15 mouse cellular contexts compared by ENCODE assay signal in genomic region chr10:96828581-96829246, GRCm38 (mm10).
DNase-seq lines count a peak whose midpoint lies in the region; ATAC-seq and TF ChIP-seq lines count a peak whose summit lies in the region.
"Had no signal": no experiment of that assay in that cellular context is flagged by ENCODE, and none has a peak within 500 bp of the region (broad histone marks: within the 10 kb centered on the region; RNA-seq: fewer than 3 reads in every experiment).

No protein-coding gene starts in this region.

- TF ChIP-seq EP300 in liver, postnatal 0 days (IDR thresholded peaks at IDR 0.05; ENCODE audit: low read depth), result no peak

- 0 out of 2 replicates have a peak, but pooled peaks have one; percentile 20 for ATAC-seq in forebrain, postnatal 0 days
- no peak for ATAC-seq in forebrain, embryonic 12.5 days (ENCODE audit: low FRiP score)
- no peak for ATAC-seq in liver, postnatal 0 days
- no peak for ATAC-seq in intestine, embryonic 15.5 days
- ATAC-seq: CD4-positive, CD25-positive, alpha-beta regulatory T cell, adult 4 months had no signal

- peak; percentile 18 for DNase-seq in forebrain, postnatal 0 days
- peak; percentile 68 for DNase-seq in 3T3-L1 (ENCODE audit: low read depth, low spot score)
- no peak for DNase-seq in urinary bladder, postnatal 10 days (ENCODE audit: low spot score)
- no peak for DNase-seq in liver, postnatal 0 days
- DNase-seq: adrenal gland, postnatal 36 days; embryo, embryonic 11 days; heart, postnatal 10 days; kidney, postnatal 4 days; lung, adult 18-20 months had no signal

- no peak overlapping the region for H3K4me2 ChIP-seq in forebrain, postnatal 0 days (ENCODE audit: low read depth)
- no peak overlapping the region for H3K4me2 ChIP-seq in forebrain, embryonic 12.5 days
- no peak overlapping the region for H3K4me2 ChIP-seq in liver, postnatal 0 days (ENCODE audit: low read depth, low read length)
- H3K4me2 ChIP-seq in intestine, embryonic 15.5 days (replicated peaks), result no peak overlapping the region
- H3K4me2 ChIP-seq: limb, embryonic 12.5 days had no signal

- no peak overlapping the region for H3K9ac ChIP-seq in forebrain, postnatal 0 days
- no peak overlapping the region for H3K9ac ChIP-seq in forebrain, embryonic 12.5 days
- H3K9ac ChIP-seq in liver, postnatal 0 days (replicated peaks), result no peak overlapping the region
- no peak overlapping the region for H3K9ac ChIP-seq in intestine, embryonic 15.5 days
- H3K9ac ChIP-seq: limb, embryonic 12.5 days had no signal

- TF ChIP-seq CTCF in forebrain, postnatal 0 days (IDR thresholded peaks at IDR 0.05; ENCODE audit: low read depth), result no peak
- no peak for TF ChIP-seq CTCF in embryonic fibroblast, embryonic 13.5 days (IDR thresholded peaks at IDR 0.05; ENCODE audit: borderline replicate concordance, insufficient read depth, low read length)
- no peak for TF ChIP-seq CTCF in liver, postnatal 0 days (IDR thresholded peaks at IDR 0.05; ENCODE audit: low read depth)

- no peaks in the 10 kb centered on the region for H3K27me3 ChIP-seq in forebrain, postnatal 0 days (ENCODE audit: insufficient read depth, low read length)
- no peaks in the 10 kb centered on the region for H3K27me3 ChIP-seq in forebrain, embryonic 12.5 days
- H3K27me3 ChIP-seq in liver, postnatal 0 days (ENCODE audit: insufficient read depth, low read length), result no peaks in the 10 kb centered on the region
- H3K27me3 ChIP-seq in intestine, embryonic 15.5 days (replicated peaks), result no peaks in the 10 kb centered on the region
- H3K27me3 ChIP-seq: limb, embryonic 12.5 days had no signal

- no peaks in the 10 kb centered on the region for H3K4me1 ChIP-seq in forebrain, postnatal 0 days (ENCODE audit: insufficient read depth)
- no peaks in the 10 kb centered on the region for H3K4me1 ChIP-seq in forebrain, embryonic 12.5 days
- peaks cover 6% of the 10 kb centered on the region for H3K4me1 ChIP-seq in brown adipose tissue, adult 24 weeks (ENCODE audit: control insufficient read depth, insufficient read depth, insufficient read length, low read length)
- peaks cover 3% of the 10 kb centered on the region; the same call in 1 of the 2 replicates for H3K4me1 ChIP-seq in embryonic fibroblast, embryonic 13.5 days (ENCODE audit: control insufficient read depth, insufficient read depth, low read length)
- H3K4me1 ChIP-seq in liver, postnatal 0 days (ENCODE audit: insufficient read depth), result no peaks in the 10 kb centered on the region
- no peaks in the 10 kb centered on the region for H3K4me1 ChIP-seq in intestine, embryonic 15.5 days (replicated peaks)

- H3K9me3 ChIP-seq in forebrain, postnatal 0 days (ENCODE audit: low read length), result no peaks in the 10 kb centered on the region
- no peaks in the 10 kb centered on the region for H3K9me3 ChIP-seq in forebrain, embryonic 12.5 days
- H3K9me3 ChIP-seq in liver, postnatal 0 days (ENCODE audit: low read length), result no peaks in the 10 kb centered on the region
- H3K9me3 ChIP-seq in intestine, embryonic 15.5 days, result no peaks in the 10 kb centered on the region
- H3K9me3 ChIP-seq: limb, embryonic 12.5 days had no signal

- no peak for TF ChIP-seq POLR2A in embryonic fibroblast, embryonic 13.5 days (IDR thresholded peaks at IDR 0.05; ENCODE audit: low read depth, low read length)

- no peak overlapping the region for H3K4me3 ChIP-seq in forebrain, postnatal 0 days (ENCODE audit: low read depth, low read length)
- no peak overlapping the region for H3K4me3 ChIP-seq in forebrain, embryonic 12.5 days (replicated peaks)
- no peak overlapping the region for H3K4me3 ChIP-seq in brown adipose tissue, adult 24 weeks (ENCODE audit: insufficient read depth, low read depth, low read length)
- no peak overlapping the region for H3K4me3 ChIP-seq in embryonic fibroblast, embryonic 13.5 days (ENCODE audit: insufficient read depth, low read length)
- H3K4me3 ChIP-seq in liver, postnatal 0 days (ENCODE audit: low read depth, low read length), result no peak overlapping the region
- no peak overlapping the region for H3K4me3 ChIP-seq in intestine, embryonic 15.5 days (replicated peaks)
- H3K4me3 ChIP-seq: limb, embryonic 12.5 days had no signal

- no peaks in the 10 kb centered on the region for H3K36me3 ChIP-seq in forebrain, postnatal 0 days (ENCODE audit: insufficient read depth)
- no peaks in the 10 kb centered on the region for H3K36me3 ChIP-seq in forebrain, embryonic 12.5 days (replicated peaks)
- H3K36me3 ChIP-seq in liver, postnatal 0 days (replicated peaks; ENCODE audit: insufficient read depth, low read length), result no peaks in the 10 kb centered on the region
- H3K36me3 ChIP-seq in intestine, embryonic 15.5 days, result no peaks in the 10 kb centered on the region
- H3K36me3 ChIP-seq: limb, embryonic 12.5 days had no signal

- WGBS in forebrain, postnatal 0 days, result 70% methylated on average over 7 of the region's 7 CpGs
- 91% methylated on average over 7 of the region's 7 CpGs for WGBS in forebrain, embryonic 12.5 days
- WGBS in liver, postnatal 0 days (ENCODE audit: insufficient replicate concordance), result 81% methylated on average over 7 of the region's 7 CpGs
- WGBS in intestine, embryonic 15.5 days, result 86% methylated on average over 7 of the region's 7 CpGs

- H3K27ac ChIP-seq in forebrain, postnatal 0 days (ENCODE audit: low read depth, low read length), result no peak overlapping the region
- no peak overlapping the region for H3K27ac ChIP-seq in forebrain, embryonic 12.5 days
- H3K27ac ChIP-seq in brown adipose tissue, adult 24 weeks (replicated peaks; ENCODE audit: low read depth, low read length), result peak overlapping the region; percentile 81
- H3K27ac ChIP-seq in embryonic fibroblast, embryonic 13.5 days (ENCODE audit: insufficient read depth, low read length), result peak overlapping the region; percentile 90
- no peak overlapping the region for H3K27ac ChIP-seq in liver, postnatal 0 days (ENCODE audit: low read depth)
- H3K27ac ChIP-seq in intestine, embryonic 15.5 days, result no peak overlapping the region
- H3K27ac ChIP-seq: limb, embryonic 12.5 days had no signal

Comparison
In these comparisons a context has a peak if more than half of its experiments do, and no peak if none do; other contexts are left out.
1. DNase-seq: peak in forebrain, postnatal 0 days (single experiment) and 3T3-L1 (single experiment); none in urinary bladder, postnatal 10 days (single experiment) and liver, postnatal 0 days (single experiment).
2. H3K27ac ChIP-seq: peak in brown adipose tissue, adult 24 weeks (single experiment) and embryonic fibroblast, embryonic 13.5 days (single experiment); none in forebrain, postnatal 0 days (single experiment), forebrain, embryonic 12.5 days (single experiment), liver, postnatal 0 days (single experiment) and intestine, embryonic 15.5 days (single experiment).